Mouse (Mus musculus) intestine, embryonic 16.5 days (tissue): ENCODE measurements around the gene Timm8a2. TPM values are rescaled to one million over a fixed set of nuclear protein-coding genes. Genes with fewer than 3 reads are reported as not detected.

Experiments
- ATAC-seq: fragments of 200-750 bp; cut with Nextera tagmentation; 2 replicates; pipeline ENCODE4 v1.8.0; 2017; ENCODE audit warnings: moderate TSS enrichment, moderate library complexity
- H3K27ac ChIP-seq: fragments of 300-500 bp; sonication (generic); 2 replicates; pipeline ENCODE4 v1.5.1; 2014; ENCODE audit warnings: mild to moderate bottlenecking, low read length
- H3K27me3 ChIP-seq: fragments of 300-500 bp; sonication (generic); replicated peaks from 2 replicates; pipeline ENCODE4 v1.6.1; 2014; ENCODE audit warnings: low read length, control low read depth, mixed read lengths; ENCODE audit not compliant: control insufficient read depth, insufficient read depth
- H3K36me3 ChIP-seq: fragments of 300-500 bp; sonication (generic); 2 replicates; pipeline ENCODE4 v1.6.1; 2014; ENCODE audit warnings: low read length, control low read depth; ENCODE audit not compliant: control insufficient read depth, insufficient read depth
- H3K4me1 ChIP-seq: fragments of 300-500 bp; sonication (generic); 2 replicates; pipeline ENCODE4 v1.6.1; 2014; ENCODE audit warnings: low read length, control low read depth, mixed read lengths; ENCODE audit not compliant: control insufficient read depth, insufficient read depth
- H3K4me2 ChIP-seq: fragments of 300-500 bp; sonication (generic); 2 replicates; pipeline ENCODE4 v1.6.1; 2014; ENCODE audit warnings: low read depth, low read length, control low read depth
- H3K4me3 ChIP-seq: fragments of 300-500 bp; sonication (generic); 2 replicates; pipeline ENCODE4 v1.5.1; 2014; ENCODE audit warnings: mild to moderate bottlenecking, low read length
- H3K9ac ChIP-seq: fragments of 300-500 bp; sonication (generic); 2 replicates; pipeline ENCODE4 v1.6.1; 2014; ENCODE audit warnings: low read depth, low read length
- H3K9me3 ChIP-seq: fragments of 300-500 bp; sonication (generic); 2 replicates; pipeline ENCODE4 v1.6.1; 2016; ENCODE audit warnings: low read length, control low read depth; ENCODE audit not compliant: control insufficient read depth
- WGBS: fragments of 180-500 bp; shearing (Covaris S2); extraction: QIAGEN DNeasy Blood & Tissue Kit; methylation state at CpG from one replicate; pipeline ENCODE4 v1.1.7; 2014; 5-methylcytosine and 5-hydroxymethylcytosine counted together
- polyA plus RNA-seq: library from polyadenylated mRNA; unstranded; fragments of >200 nt; fragmentation: Nextera tagmentation; extraction: Ambion mirVana; gene quantifications from 2 replicates; pipeline ENCODE4 v1.2.1, GENCODE M21; 2015

Gene Timm8a2
- polyA plus RNA-seq, 1 experiment from 2014 or later = not detected

GRCm38 (mm10) chr14:122020567-122020966 is 13.9 kb upstream of the Timm8a2 start:
- Histone ChIP-seq H3K36me3 (peaks cover 6% of the 10 kb centered on the region; the same call in 1 of the 2 replicates), H3K9me3 (no peaks in the 10 kb centered on the region), H3K4me2 (no peak overlapping the region), H3K9ac (no peak overlapping the region), H3K4me3 (no peak overlapping the region), H3K27ac (no peak overlapping the region), H3K4me1 (no peaks in the 10 kb centered on the region), H3K27me3 (no peaks in the 10 kb centered on the region)
- 92% methylated on average over 6 of the region's 6 CpGs for WGBS
- no peak for ATAC-seq

- H3K27me3 ChIP-seq = no peaks in the 10 kb centered on the region
- H3K36me3 ChIP-seq = peaks cover 6% of the 10 kb centered on the region; the same call in 1 of the 2 replicates
- no peaks in the 10 kb centered on the region for H3K9me3 ChIP-seq
- H3K9ac ChIP-seq = no peak overlapping the region
- no peak overlapping the region for H3K27ac ChIP-seq
- 92% methylated on average over 1 of the region's 1 CpGs for WGBS
- ATAC-seq = no peak
- no peak overlapping the region for H3K4me3 ChIP-seq
- no peaks in the 10 kb centered on the region for H3K4me1 ChIP-seq
- H3K4me2 ChIP-seq = no peak overlapping the region
Observed at GRCm38 (mm10) chr14:122023054-122023453, 11.4 kb upstream of the Timm8a2 start.

GRCm38 (mm10) chr14:122023928-122024327 is 10.5 kb upstream of the Timm8a2 start:
- H3K4me2 ChIP-seq = no peak overlapping the region
- H3K27me3 ChIP-seq = no peaks in the 10 kb centered on the region
- H3K9me3 ChIP-seq = no peaks in the 10 kb centered on the region
- H3K9ac ChIP-seq = no peak overlapping the region
- H3K36me3 ChIP-seq = peaks cover 6% of the 10 kb centered on the region; the same call in 1 of the 2 replicates
- no peak overlapping the region for H3K4me3 ChIP-seq
- no peak for ATAC-seq
- H3K4me1 ChIP-seq = no peaks in the 10 kb centered on the region
- H3K27ac ChIP-seq = no peak overlapping the region

GRCm38 (mm10) chr14:122028926-122029745 is 5.3 kb upstream of the Timm8a2 start:
- H3K4me2 ChIP-seq = no peak overlapping the region
- H3K4me3 ChIP-seq = no peak overlapping the region
- ATAC-seq = 0 out of 2 replicates have a peak, but pooled peaks have one; percentile 36
- H3K27ac ChIP-seq = no peak overlapping the region
- H3K27me3 ChIP-seq = no peaks in the 10 kb centered on the region
- no peaks in the 10 kb centered on the region for H3K36me3 ChIP-seq
- H3K9ac ChIP-seq = no peak overlapping the region
- 81% methylated on average over 11 of the region's 11 CpGs for WGBS
- H3K4me1 ChIP-seq = no peaks in the 10 kb centered on the region
- H3K9me3 ChIP-seq = no peaks in the 10 kb centered on the region

GRCm38 (mm10) chr14:122029851-122030250 is 4.6 kb upstream of the Timm8a2 start:
- Histone ChIP-seq H3K27me3 (no peaks in the 10 kb centered on the region), H3K4me3 (no peak overlapping the region), H3K36me3 (no peaks in the 10 kb centered on the region), H3K4me2 (no peak overlapping the region), H3K9ac (no peak overlapping the region), H3K27ac (no peak overlapping the region), H3K4me1 (no peaks in the 10 kb centered on the region), H3K9me3 (no peaks in the 10 kb centered on the region)
- 91% methylated on average over 4 of the region's 4 CpGs for WGBS
- ATAC-seq = no peak

- Histone ChIP-seq H3K36me3 (no peaks in the 10 kb centered on the region), H3K4me2 (no peak overlapping the region), H3K9ac (no peak overlapping the region), H3K27me3 (no peaks in the 10 kb centered on the region), H3K9me3 (no peaks in the 10 kb centered on the region), H3K4me1 (no peaks in the 10 kb centered on the region; the same call in 1 of the 2 replicates), H3K4me3 (no peak overlapping the region), H3K27ac (no peak overlapping the region)
- 67% methylated on average over 2 of the region's 2 CpGs for WGBS
- ATAC-seq = no peak
Observed at GRCm38 (mm10) chr14:122032045-122032444, 2.4 kb upstream of the Timm8a2 start.

- 97% methylated on average over 1 of the region's 1 CpGs for WGBS
- no peaks in the 10 kb centered on the region for H3K36me3 ChIP-seq
- H3K27ac ChIP-seq = no peak overlapping the region
- H3K9ac ChIP-seq = no peak overlapping the region
- ATAC-seq = no peak
- H3K4me3 ChIP-seq = no peak overlapping the region
- no peak overlapping the region for H3K4me2 ChIP-seq
- H3K9me3 ChIP-seq = no peaks in the 10 kb centered on the region
- no peaks in the 10 kb centered on the region for H3K27me3 ChIP-seq
- H3K4me1 ChIP-seq = no peaks in the 10 kb centered on the region; the same call in 1 of the 2 replicates
Observed at GRCm38 (mm10) chr14:122035181-122035580, 707 bp downstream of the Timm8a2 start.

- Histone ChIP-seq H3K4me2 (no peak overlapping the region), H3K27ac (no peak overlapping the region), H3K4me3 (no peak overlapping the region), H3K36me3 (no peaks in the 10 kb centered on the region), H3K9me3 (no peaks in the 10 kb centered on the region), H3K27me3 (no peaks in the 10 kb centered on the region), H3K9ac (no peak overlapping the region), H3K4me1 (no peaks in the 10 kb centered on the region; the same call in 1 of the 2 replicates)
- WGBS = 81% methylated on average over 2 of the region's 2 CpGs
- peak; percentile 46; the same call in 1 of the 2 replicates for ATAC-seq
Observed at GRCm38 (mm10) chr14:122035860-122036259, 1.4 kb downstream of the Timm8a2 start.

GRCm38 (mm10) chr14:122038874-122039647 is 4.6 kb downstream of the Timm8a2 start:
- Histone ChIP-seq H3K27me3 (no peaks in the 10 kb centered on the region), H3K4me1 (no peaks in the 10 kb centered on the region; the same call in 1 of the 2 replicates), H3K36me3 (no peaks in the 10 kb centered on the region), H3K9me3 (no peaks in the 10 kb centered on the region), H3K4me2 (no peak overlapping the region), H3K9ac (no peak overlapping the region), H3K27ac (no peak overlapping the region), H3K4me3 (no peak overlapping the region)
- ATAC-seq = no peak
- WGBS = 84% methylated on average over 13 of the region's 13 CpGs
